Mouse (Mus musculus) CH12.LX (cell line): ENCODE results near the gene Mrps33.

Experiments used
- CTCF ChIP-seq, 2 experiments: IDR thresholded peaks in 1 of 2; conservative IDR thresholded peaks in 1 of 2; 2 replicates each; pipeline ENCODE4 v1.5.1; 2011 to 2012; ENCODE audit warnings: low read depth in 2 of 2, low read length in 2 of 2, improper control_type of control experiment in 1 of 2, inconsistent platforms in 1 of 2, mild to moderate bottlenecking in 1 of 2, moderate library complexity in 1 of 2
- SIN3A ChIP-seq: IDR thresholded peaks from 2 replicates; pipeline ENCODE4 v1.6.1; 2012; ENCODE audit warnings: low read length, improper control_type of control experiment, inconsistent platforms
- ZC3H11A ChIP-seq: IDR thresholded peaks from 2 replicates; pipeline ENCODE4 v1.6.1; 2012; ENCODE audit warnings: low read depth, mild to moderate bottlenecking, inconsistent platforms, low read length, improper control_type of control experiment

- TF ChIP-seq CTCF (conservative IDR thresholded peaks at IDR 0.05 in 1 of 2, IDR thresholded peaks at IDR 0.05 in 1 of 2; ENCODE audit: low read depth in 2 of 2, low read length in 2 of 2): no peak
- no peak for TF ChIP-seq SIN3A
- TF ChIP-seq ZC3H11A: no peak
Measured at GRCm38 (mm10) chr6:39757229-39757628, 53.6 kb downstream of the Mrps33 start.
